Mouse (Mus musculus) cerebellum, adult 2 months (tissue): ENCODE results near the gene Cenpq.

Experiments used
- CTCF ChIP-seq: fragments of 200-500 bp; IDR thresholded peaks from 2 replicates; pipeline ENCODE4 v1.5.1; 2011; ENCODE audit warnings: low read depth, mild to moderate bottlenecking, control low read depth, low read length, moderate library complexity, borderline replicate concordance; ENCODE audit not compliant: insufficient read depth
- POLR2A ChIP-seq: fragments of 200-500 bp; IDR thresholded peaks from 2 replicates; pipeline ENCODE4 v1.6.1; 2011; ENCODE audit warnings: low read length, control low read depth, borderline replicate concordance; ENCODE audit not compliant: insufficient read depth

DNA sequence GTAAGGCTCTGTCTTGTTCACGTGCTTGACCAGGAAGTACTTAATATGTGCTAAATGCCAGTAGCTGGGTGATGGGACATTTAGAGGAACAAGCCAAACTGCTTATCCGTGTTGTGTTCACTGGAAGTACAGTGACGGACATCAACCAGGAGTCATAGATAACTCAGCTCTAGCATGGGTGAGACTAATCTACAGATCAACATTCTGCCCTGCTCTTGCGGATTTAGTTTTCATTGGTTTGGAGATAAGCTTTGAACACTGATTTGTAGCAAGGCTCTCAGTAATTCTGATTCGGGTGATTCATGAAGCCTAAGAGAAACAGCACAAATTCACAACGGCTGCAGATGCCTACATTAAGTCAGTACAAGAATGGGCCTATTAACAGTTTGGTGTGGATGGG, 52.7 kb downstream of the Cenpq start:
- TF ChIP-seq CTCF (no peak), POLR2A (no peak)
